Mouse (Mus musculus): ENCODE results near the gene Atad1. TPM values are rescaled to one million over a fixed set of nuclear protein-coding genes. Genes with fewer than 3 reads are reported as not detected.
A peak's percentile ranks its signal among the peaks of the same experiment; 100 is the strongest.
"Not testable (repeated sequence)": the region's sequence is repeated elsewhere in the genome, so short reads cannot be mapped to it uniquely, and the experiment has no call there.

Gene Atad1
- 101 and 105 TPM in 2 replicates for polyA plus RNA-seq (2014; fragmentation: Nextera tagmentation; extraction: Ambion mirVana)

DNA sequence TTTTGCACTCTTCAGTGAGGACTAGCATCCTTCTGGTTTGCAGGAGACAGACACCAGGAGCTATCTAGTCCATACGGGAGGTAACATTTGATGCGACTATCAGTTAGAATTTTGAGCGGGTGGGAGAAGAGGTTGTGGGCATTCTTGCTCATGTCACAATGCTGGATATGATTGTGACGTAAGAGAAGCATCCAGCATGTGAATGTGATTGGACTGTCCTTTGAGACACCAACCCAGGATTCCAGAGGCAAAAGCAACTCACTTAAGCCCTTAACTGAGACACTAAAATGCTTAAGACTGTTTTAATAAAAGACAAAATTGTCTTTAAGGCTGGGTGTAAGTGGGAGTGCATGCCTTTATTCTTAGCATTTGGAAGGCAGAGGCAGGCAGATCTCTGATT, at the start of gene Atad1:
Gene Atad1, minus strand, starts transcription at position 101 of the 400 bp plus-strand sequence.
- Histone ChIP-seq H3K4me2 (ENCODE audit: low read depth) (no peak within 1 kb of the TSS), H3K4me3 (ENCODE audit: low read depth, low read length) (no peak within 1 kb of the TSS), H3K9me3 (ENCODE audit: control insufficient read depth, low read length) (no peaks in the 10 kb centered on the region), H3K27ac (ENCODE audit: low read depth, low read length) (no peak within 1 kb of the TSS), H3K36me3 (ENCODE audit: control insufficient read depth, insufficient read depth, low read length) (no peaks in the 10 kb centered on the region), H3K27me3 (ENCODE audit: control insufficient read depth, insufficient read depth, low read length) (no peaks in the 10 kb centered on the region), H3K4me1 (ENCODE audit: control insufficient read depth, insufficient read depth, low read length) (no peaks in the 10 kb centered on the region), H3K9ac (ENCODE audit: low read length) (no peak within 1 kb of the TSS)
- WGBS = 97% methylated on average over 4 of the region's 4 CpGs
- DNase-seq (ENCODE audit: low spot score) (no peak), ATAC-seq (ENCODE audit: insufficient read depth, low FRiP score, low TSS enrichment) (no peak)

DNA sequence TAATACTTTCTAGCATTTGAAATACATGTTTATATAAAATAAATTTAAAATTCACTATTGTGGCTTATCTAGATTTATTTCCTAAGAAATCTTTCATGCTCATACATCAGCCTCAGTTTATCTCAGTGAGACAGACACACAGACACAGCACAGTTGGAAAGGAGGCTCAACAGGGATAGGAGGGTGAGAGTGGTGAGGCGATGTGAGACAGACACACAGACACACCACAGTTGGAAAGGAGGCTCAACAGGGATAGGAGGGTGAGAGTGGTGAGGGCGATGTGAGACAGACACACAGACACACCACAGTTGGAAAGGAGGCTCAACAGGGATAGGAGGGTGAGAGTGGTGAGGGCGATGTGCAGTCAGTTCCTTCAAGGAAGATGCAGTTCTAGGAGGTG, 48.4 kb upstream of the Atad1 start:
- ATAC-seq (ENCODE audit: insufficient read depth, low FRiP score, low TSS enrichment); H3K36me3 ChIP-seq (ENCODE audit: control insufficient read depth, insufficient read depth, low read length); H3K4me2 ChIP-seq (ENCODE audit: low read depth); H3K4me3 ChIP-seq (ENCODE audit: low read depth, low read length); DNase-seq (ENCODE audit: low spot score); H3K9me3 ChIP-seq (ENCODE audit: control insufficient read depth, low read length); H3K9ac ChIP-seq (ENCODE audit: low read length); H3K27me3 ChIP-seq (ENCODE audit: control insufficient read depth, insufficient read depth, low read length); H3K27ac ChIP-seq (ENCODE audit: low read depth, low read length): not testable (repeated sequence)
- 95% methylated on average over 3 of the region's 3 CpGs for WGBS
- H3K4me1 ChIP-seq (ENCODE audit: control insufficient read depth, insufficient read depth, low read length) = peaks cover 13% of the 10 kb centered on the region

DNA sequence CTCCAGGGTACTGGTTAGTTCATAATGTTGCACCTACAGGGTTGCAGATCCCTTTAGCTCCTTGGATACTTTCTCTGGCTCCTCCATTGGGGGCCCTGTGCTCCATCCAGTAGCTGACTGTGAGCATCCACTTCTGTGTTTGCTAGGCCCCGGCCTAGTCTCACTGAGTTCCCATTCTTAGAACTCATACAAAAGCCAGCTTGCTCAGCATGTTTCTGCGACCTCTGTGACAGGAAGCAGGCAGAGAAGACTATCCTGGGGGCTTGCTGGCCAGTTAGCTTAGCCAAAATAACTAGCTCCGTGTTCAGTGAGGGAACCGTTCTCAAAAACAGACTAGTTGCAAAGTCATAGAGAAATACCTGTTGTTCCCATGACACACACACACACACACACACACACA, 47.8 kb upstream of the Atad1 start:
- H3K27ac ChIP-seq (ENCODE audit: low read depth, low read length); H3K4me2 ChIP-seq (ENCODE audit: low read depth); H3K4me3 ChIP-seq (ENCODE audit: low read depth, low read length); H3K9ac ChIP-seq (ENCODE audit: low read length); H3K36me3 ChIP-seq (ENCODE audit: control insufficient read depth, insufficient read depth, low read length); H3K27me3 ChIP-seq (ENCODE audit: control insufficient read depth, insufficient read depth, low read length); ATAC-seq (ENCODE audit: insufficient read depth, low FRiP score, low TSS enrichment); H3K9me3 ChIP-seq (ENCODE audit: control insufficient read depth, low read length); DNase-seq (ENCODE audit: low spot score): not testable (repeated sequence)
- 66% methylated on average over 4 of the region's 4 CpGs for WGBS
- H3K4me1 ChIP-seq (ENCODE audit: control insufficient read depth, insufficient read depth, low read length) = peaks cover 13% of the 10 kb centered on the region

DNA sequence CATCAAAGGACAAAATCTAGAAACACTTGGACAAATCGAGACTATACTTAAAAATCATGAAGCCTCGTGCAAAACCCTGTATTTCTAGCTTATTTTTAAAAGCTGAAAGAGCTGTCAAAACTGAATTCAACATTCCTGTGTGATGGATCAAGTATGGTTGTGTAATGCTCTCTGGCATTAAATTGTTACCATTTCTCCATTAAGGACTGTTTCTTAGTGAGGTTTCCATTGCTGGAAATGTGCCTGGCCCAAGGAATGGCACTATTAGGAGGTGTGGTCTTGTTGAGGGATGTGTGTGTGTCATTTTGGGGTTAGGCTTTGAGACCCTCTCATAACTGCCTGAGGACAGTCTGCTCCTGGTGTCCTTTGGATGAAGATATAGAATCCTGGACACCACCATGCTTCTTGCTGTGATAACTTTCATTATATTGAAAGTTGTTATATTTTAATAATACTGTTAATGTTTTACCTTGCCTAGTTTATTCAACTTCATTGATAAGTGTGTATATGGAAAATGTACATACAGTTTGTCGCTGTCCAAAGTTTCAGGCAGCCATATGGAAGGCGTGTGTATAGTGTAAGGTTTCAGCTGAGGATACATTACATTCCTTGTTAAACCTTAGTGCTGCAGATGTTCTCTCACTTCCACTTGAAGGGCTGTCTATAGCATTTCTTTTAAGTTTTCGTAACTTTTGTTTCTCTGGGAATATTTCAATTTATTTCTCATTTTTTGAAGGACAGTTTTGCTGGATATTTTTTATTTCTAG, 41.9 kb upstream of the Atad1 start:
- WGBS = 88% methylated on average over 5 of the region's 5 CpGs
- no peak overlapping the region for H3K4me3 ChIP-seq (ENCODE audit: low read depth, low read length)
- no peaks in the 10 kb centered on the region for H3K4me1 ChIP-seq (ENCODE audit: control insufficient read depth, insufficient read depth, low read length)
- ATAC-seq (ENCODE audit: insufficient read depth, low FRiP score, low TSS enrichment) (no peak), DNase-seq (ENCODE audit: low spot score) (no peak)
- no peaks in the 10 kb centered on the region for H3K27me3 ChIP-seq (ENCODE audit: control insufficient read depth, insufficient read depth, low read length)
- no peak overlapping the region for H3K9ac ChIP-seq (ENCODE audit: low read length)
- no peak overlapping the region for H3K4me2 ChIP-seq (ENCODE audit: low read depth)
- no peaks in the 10 kb centered on the region for H3K9me3 ChIP-seq (ENCODE audit: control insufficient read depth, low read length)
- no peaks in the 10 kb centered on the region for H3K36me3 ChIP-seq (ENCODE audit: control insufficient read depth, insufficient read depth, low read length)
- H3K27ac ChIP-seq (ENCODE audit: low read depth, low read length) = no peak overlapping the region

DNA sequence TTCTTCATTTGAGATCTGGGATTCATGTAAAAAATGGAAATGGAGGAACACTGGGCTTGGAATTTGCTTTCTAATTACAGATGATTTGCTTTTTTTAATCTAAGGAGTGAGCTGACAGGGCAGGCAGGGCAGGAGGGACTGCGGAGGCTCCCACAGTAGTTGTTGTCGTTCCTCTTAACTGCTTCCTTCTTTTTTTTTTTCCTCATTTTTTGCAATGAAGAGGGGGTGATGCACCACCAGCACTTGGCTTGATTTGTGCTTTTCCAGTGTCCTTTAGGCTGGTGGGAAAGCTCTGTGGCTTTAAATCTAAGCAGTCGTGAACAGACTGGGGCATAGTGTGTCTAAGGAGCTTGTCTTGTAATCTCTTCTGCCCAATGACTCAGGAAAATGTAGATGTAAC, 39.5 kb upstream of the Atad1 start:
- Histone ChIP-seq H3K4me2 (ENCODE audit: low read depth) (no peak overlapping the region), H3K4me1 (ENCODE audit: control insufficient read depth, insufficient read depth, low read length) (no peaks in the 10 kb centered on the region), H3K27me3 (ENCODE audit: control insufficient read depth, insufficient read depth, low read length) (no peaks in the 10 kb centered on the region), H3K4me3 (ENCODE audit: low read depth, low read length) (no peak overlapping the region), H3K36me3 (ENCODE audit: control insufficient read depth, insufficient read depth, low read length) (no peaks in the 10 kb centered on the region), H3K9me3 (ENCODE audit: control insufficient read depth, low read length) (no peaks in the 10 kb centered on the region), H3K27ac (ENCODE audit: low read depth, low read length) (no peak overlapping the region), H3K9ac (ENCODE audit: low read length) (no peak overlapping the region)
- 80% methylated on average over 3 of the region's 3 CpGs for WGBS
- no peak for DNase-seq (ENCODE audit: low spot score)
- ATAC-seq (ENCODE audit: insufficient read depth, low FRiP score, low TSS enrichment) = no peak

DNA sequence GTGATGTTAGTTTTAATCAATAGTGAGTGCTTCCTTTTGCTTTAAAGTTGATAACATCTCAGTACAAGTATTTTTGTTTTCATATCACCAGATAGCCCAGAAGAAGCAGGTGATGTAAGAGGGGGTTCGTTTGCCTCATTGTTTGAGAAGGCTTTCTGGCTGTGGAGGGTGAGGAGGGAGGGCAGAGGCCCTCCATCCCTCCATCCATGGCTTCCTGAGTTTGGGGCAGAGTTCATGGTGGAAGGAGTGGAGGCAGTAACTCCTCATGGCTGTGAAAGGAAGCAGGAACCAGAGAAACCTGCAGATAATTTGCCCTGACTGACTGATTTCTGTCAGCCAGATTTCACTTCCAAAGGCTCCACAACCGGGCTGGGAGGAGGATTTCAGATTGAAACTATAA, 38.8 kb upstream of the Atad1 start:
- H3K9ac ChIP-seq (ENCODE audit: low read length) = no peak overlapping the region
- H3K4me3 ChIP-seq (ENCODE audit: low read depth, low read length) = no peak overlapping the region
- H3K36me3 ChIP-seq (ENCODE audit: control insufficient read depth, insufficient read depth, low read length) = no peaks in the 10 kb centered on the region
- H3K9me3 ChIP-seq (ENCODE audit: control insufficient read depth, low read length) = no peaks in the 10 kb centered on the region
- no peaks in the 10 kb centered on the region for H3K27me3 ChIP-seq (ENCODE audit: control insufficient read depth, insufficient read depth, low read length)
- H3K4me1 ChIP-seq (ENCODE audit: control insufficient read depth, insufficient read depth, low read length) = no peaks in the 10 kb centered on the region
- no peak overlapping the region for H3K27ac ChIP-seq (ENCODE audit: low read depth, low read length)
- no peak overlapping the region for H3K4me2 ChIP-seq (ENCODE audit: low read depth)
- WGBS = 51% methylated on average over 2 of the region's 2 CpGs
- DNase-seq (ENCODE audit: low spot score) (no peak), ATAC-seq (ENCODE audit: insufficient read depth, low FRiP score, low TSS enrichment) (no peak)

DNA sequence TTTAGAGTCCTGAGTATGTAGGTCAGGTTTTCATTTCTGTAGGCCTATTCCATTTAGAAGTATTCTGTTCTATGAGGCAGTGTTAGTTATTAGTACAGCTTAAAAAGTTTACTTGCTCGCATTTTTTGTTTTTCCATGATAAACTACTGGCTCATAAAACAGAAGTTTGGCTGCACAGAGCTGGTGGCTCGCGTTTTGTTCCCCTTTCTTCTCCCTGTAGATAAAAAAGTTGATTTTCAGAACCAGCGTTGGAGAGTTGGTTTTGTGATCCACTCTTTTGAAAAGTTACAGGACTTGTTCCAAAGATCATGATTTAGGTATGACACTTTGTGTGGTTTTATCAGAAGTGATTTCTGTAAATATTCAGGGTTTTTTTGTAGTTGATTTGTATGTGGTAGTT, 22.9 kb upstream of the Atad1 start:
- no peak for DNase-seq (ENCODE audit: low spot score)
- H3K9ac ChIP-seq (ENCODE audit: low read length) = no peak overlapping the region
- no peak overlapping the region for H3K4me2 ChIP-seq (ENCODE audit: low read depth)
- 0 out of 2 replicates have a peak, but pooled peaks cover 6% of the 10 kb centered on the region for H3K4me1 ChIP-seq (ENCODE audit: control insufficient read depth, insufficient read depth, low read length)
- ATAC-seq (ENCODE audit: insufficient read depth, low FRiP score, low TSS enrichment) = no peak
- no peaks in the 10 kb centered on the region for H3K36me3 ChIP-seq (ENCODE audit: control insufficient read depth, insufficient read depth, low read length)
- H3K27me3 ChIP-seq (ENCODE audit: control insufficient read depth, insufficient read depth, low read length) = no peaks in the 10 kb centered on the region
- 95% methylated on average over 4 of the region's 4 CpGs for WGBS
- H3K9me3 ChIP-seq (ENCODE audit: control insufficient read depth, low read length) = no peaks in the 10 kb centered on the region
- H3K4me3 ChIP-seq (ENCODE audit: low read depth, low read length) = no peak overlapping the region
- no peak overlapping the region for H3K27ac ChIP-seq (ENCODE audit: low read depth, low read length)

DNA sequence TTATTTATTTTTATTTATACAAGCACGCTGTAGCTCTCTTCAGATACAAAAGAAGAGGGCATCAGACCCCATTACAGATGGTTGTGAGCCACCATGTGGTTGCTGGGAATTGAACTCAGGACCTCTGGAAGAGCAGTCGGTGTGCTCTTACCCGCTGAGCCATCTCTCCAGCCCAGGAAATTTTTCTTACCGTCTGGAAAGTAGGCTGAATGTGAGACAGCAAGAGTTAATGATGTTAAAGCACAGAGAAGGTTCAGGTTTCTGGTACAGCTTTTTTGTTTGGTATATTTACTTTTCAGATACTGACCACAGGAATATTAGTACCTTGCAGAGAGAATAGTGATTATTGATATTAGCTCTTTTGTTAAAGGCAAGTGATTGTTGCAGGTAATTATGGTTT, 21.6 kb upstream of the Atad1 start:
- WGBS = 66% methylated on average over 4 of the region's 4 CpGs
- H3K9ac ChIP-seq (ENCODE audit: low read length) = no peak overlapping the region
- no peak overlapping the region for H3K4me3 ChIP-seq (ENCODE audit: low read depth, low read length)
- H3K4me1 ChIP-seq (ENCODE audit: control insufficient read depth, insufficient read depth, low read length) = 0 out of 2 replicates have a peak, but pooled peaks cover 6% of the 10 kb centered on the region
- H3K27me3 ChIP-seq (ENCODE audit: control insufficient read depth, insufficient read depth, low read length) = no peaks in the 10 kb centered on the region
- H3K27ac ChIP-seq (ENCODE audit: low read depth, low read length) = no peak overlapping the region
- H3K9me3 ChIP-seq (ENCODE audit: control insufficient read depth, low read length) = no peaks in the 10 kb centered on the region
- DNase-seq (ENCODE audit: low spot score) (no peak), ATAC-seq (ENCODE audit: insufficient read depth, low FRiP score, low TSS enrichment) (no peak)
- H3K4me2 ChIP-seq (ENCODE audit: low read depth) = no peak overlapping the region
- H3K36me3 ChIP-seq (ENCODE audit: control insufficient read depth, insufficient read depth, low read length) = no peaks in the 10 kb centered on the region

DNA sequence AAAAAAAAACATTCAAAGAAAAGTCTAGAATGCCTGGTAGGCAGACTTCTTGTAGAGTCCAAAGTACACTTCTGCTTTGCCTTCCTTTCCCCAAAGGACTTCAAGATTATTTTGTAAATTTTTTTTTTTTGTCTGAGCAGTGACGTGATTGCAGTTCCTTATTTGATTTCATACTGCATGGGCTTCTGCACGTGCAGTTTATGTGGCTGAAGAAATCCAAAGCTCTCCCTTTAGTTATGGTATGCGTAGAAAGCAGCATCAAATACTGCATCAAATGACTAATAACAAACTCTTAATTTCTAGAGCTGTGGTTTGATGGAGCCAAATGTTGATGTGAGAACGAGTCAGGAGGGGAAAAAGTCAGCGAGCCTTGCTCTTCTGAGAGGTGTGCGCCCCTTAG, 20.9 kb upstream of the Atad1 start:
- H3K4me1 ChIP-seq (ENCODE audit: control insufficient read depth, insufficient read depth, low read length) = 0 out of 2 replicates have a peak, but pooled peaks cover 6% of the 10 kb centered on the region
- WGBS = 35% methylated on average over 6 of the region's 6 CpGs

More for the DNA sequence above, 20.9 kb upstream of the Atad1 start:
- no peak overlapping the region for H3K27ac ChIP-seq (ENCODE audit: low read depth, low read length)
- no peak for DNase-seq (ENCODE audit: low spot score)
- no peak overlapping the region for H3K9ac ChIP-seq (ENCODE audit: low read length)
- H3K4me3 ChIP-seq (ENCODE audit: low read depth, low read length) = peak overlapping the region; percentile 21
- no peak for ATAC-seq (ENCODE audit: insufficient read depth, low FRiP score, low TSS enrichment)
- H3K4me2 ChIP-seq (ENCODE audit: low read depth) = peak overlapping the region; percentile 27
- H3K9me3 ChIP-seq (ENCODE audit: control insufficient read depth, low read length) = no peaks in the 10 kb centered on the region
- H3K27me3 ChIP-seq (ENCODE audit: control insufficient read depth, insufficient read depth, low read length) = no peaks in the 10 kb centered on the region
- no peaks in the 10 kb centered on the region for H3K36me3 ChIP-seq (ENCODE audit: control insufficient read depth, insufficient read depth, low read length)
